Mouse (Mus musculus) myocyte (in vitro differentiated cells): Measurements from ENCODE around the gene Nkx2-3.

Experiments
- CEBPB ChIP-seq: IDR thresholded peaks from 2 replicates; pipeline ENCODE4 v1.6.1; 2011; ENCODE audit warnings: mild to moderate bottlenecking, moderate library complexity; ENCODE audit not compliant: poor library complexity, insufficient read depth, severe bottlenecking
- E2F4 ChIP-seq: IDR thresholded peaks from one replicate; pipeline ENCODE4 v1.6.1; 2011; ENCODE audit warnings: mild to moderate bottlenecking, control low read depth, moderate library complexity; ENCODE audit not compliant: insufficient read depth
- MAX ChIP-seq: IDR thresholded peaks from one replicate; pipeline ENCODE4 v1.6.1; 2011; ENCODE audit warnings: low read depth, mild to moderate bottlenecking, control low read depth
- MYOD1 ChIP-seq, 3 experiments: IDR thresholded peaks; one replicate each; pipeline ENCODE4 v1.6.1; 2011; ENCODE audit warnings: control low read depth in 2 of 3, low read depth in 2 of 3, mild to moderate bottlenecking in 2 of 3, moderate library complexity in 1 of 3; ENCODE audit not compliant: insufficient read length in 2 of 3, control insufficient read depth in 1 of 3
- POLR2A ChIP-seq: IDR thresholded peaks from one replicate; pipeline ENCODE4 v1.6.1; 2011; ENCODE audit warnings: low read depth, mild to moderate bottlenecking, control low read depth, moderate library complexity; ENCODE audit not compliant: insufficient read length
- POLR2AphosphoS2 ChIP-seq: IDR thresholded peaks from one replicate; pipeline ENCODE4 v1.6.1; 2011; ENCODE audit warnings: low read depth, control low read depth; ENCODE audit not compliant: insufficient read length
- REST ChIP-seq: IDR thresholded peaks from one replicate; pipeline ENCODE4 v1.6.1; 2011; ENCODE audit warnings: mild to moderate bottlenecking, control low read depth, moderate library complexity; ENCODE audit not compliant: insufficient read depth, insufficient read length
- SRF ChIP-seq: IDR thresholded peaks from one replicate; pipeline ENCODE4 v1.6.1; 2011; ENCODE audit warnings: low read depth; ENCODE audit not compliant: control insufficient read depth, insufficient read length
- TCF12 ChIP-seq: IDR thresholded peaks from one replicate; pipeline ENCODE4 v1.6.1; 2011; ENCODE audit warnings: mild to moderate bottlenecking, control low read depth; ENCODE audit not compliant: poor library complexity, insufficient read depth, severe bottlenecking
- TCF3 ChIP-seq: IDR thresholded peaks from one replicate; pipeline ENCODE4 v1.6.1; 2011; ENCODE audit warnings: low read depth, control low read depth; ENCODE audit not compliant: insufficient read length
- USF1 ChIP-seq: IDR thresholded peaks from one replicate; pipeline ENCODE4 v1.6.1; 2011; ENCODE audit warnings: low read depth, mild to moderate bottlenecking, control low read depth, moderate library complexity

DNA sequence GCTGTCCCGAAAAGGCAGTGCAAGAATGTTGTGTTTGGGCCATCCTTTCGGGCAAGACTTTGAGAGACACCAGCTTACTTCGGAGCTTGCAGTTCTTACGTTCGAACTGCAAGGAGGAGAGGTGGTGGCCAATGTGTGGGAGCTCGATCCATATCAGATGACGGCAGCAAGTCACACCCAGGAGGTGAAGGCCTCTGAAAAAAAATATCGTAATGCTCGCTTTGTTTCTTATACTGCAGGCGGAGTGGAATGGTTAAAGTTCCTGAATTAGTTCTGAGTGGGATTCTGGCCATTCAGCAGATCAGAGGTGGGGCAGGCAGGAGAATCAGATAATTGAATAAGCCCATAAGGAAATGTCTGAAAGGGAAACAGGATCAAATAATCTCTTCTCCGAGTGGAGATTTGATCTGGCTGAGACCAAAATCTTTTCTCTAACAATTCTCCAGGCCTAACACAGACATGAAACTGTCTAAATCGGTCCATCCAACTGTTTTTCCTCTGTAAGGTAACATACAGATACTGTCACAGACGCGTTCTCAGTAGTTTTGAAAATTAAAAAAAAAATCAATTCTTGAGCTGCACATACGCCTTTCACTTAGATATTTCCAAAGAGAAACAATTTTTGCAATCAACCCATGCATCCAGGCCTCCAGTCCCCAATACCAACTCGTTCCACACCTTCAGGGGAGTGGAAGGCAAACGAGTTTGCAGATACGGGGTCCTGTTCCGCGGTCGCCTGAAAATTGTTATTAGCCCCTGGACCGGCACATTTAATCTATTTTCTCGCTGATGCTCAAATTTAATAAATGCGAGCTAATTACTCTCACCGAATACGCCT lies 1.4 kb downstream of the Nkx2-3 start:
- no peak for TF ChIP-seq POLR2A
- TF ChIP-seq CEBPB: no peak
- no peak for TF ChIP-seq E2F4
- TF ChIP-seq USF1: no peak
- TF ChIP-seq TCF3: no peak
- TF ChIP-seq MAX: no peak
- no peak for TF ChIP-seq MYOD1 (IDR thresholded peaks at IDR 0.05; ENCODE audit: control insufficient read depth in 1 of 3, insufficient read length in 2 of 3, low read depth in 2 of 3)
- TF ChIP-seq SRF: no peak
- TF ChIP-seq POLR2AphosphoS2: no peak
- no peak for TF ChIP-seq TCF12
- no peak for TF ChIP-seq REST
